Mouse (Mus musculus): ENCODE results near the gene Kif1bp. TPM values are rescaled to one million over a fixed set of nuclear protein-coding genes. Genes with fewer than 3 reads are reported as not detected.

The Kif1bp gene
- polyA plus RNA-seq, 1 experiment, result 28.3 TPM

DNA sequence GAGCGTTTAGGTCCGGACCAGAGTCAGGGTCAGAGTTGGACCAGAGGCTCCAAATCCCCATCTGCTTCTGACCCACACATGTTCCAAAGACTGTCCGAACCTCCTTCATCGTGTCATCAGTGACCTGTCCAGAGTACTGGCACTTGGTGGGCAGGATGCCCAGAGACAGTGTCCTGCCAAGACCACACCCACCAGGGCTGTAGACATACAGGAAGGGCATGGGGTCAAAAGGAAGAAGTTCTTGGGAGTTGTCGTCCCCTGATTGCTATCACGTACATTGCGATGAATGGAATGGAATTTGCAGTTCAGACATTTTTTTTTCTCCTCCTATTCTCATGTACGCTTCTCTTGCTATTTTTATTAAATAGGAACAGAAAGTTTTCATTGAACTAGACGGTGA is 48.1 kb downstream of the Kif1bp start:
- Histone ChIP-seq H3K4me1 (ENCODE audit: control insufficient read depth, insufficient read depth, low read length) (no peaks in the 10 kb centered on the region), H3K9ac (ENCODE audit: low read depth, poor library complexity, severe bottlenecking) (no peak overlapping the region), H3K4me3 (ENCODE audit: low read depth, low read length) (no peak overlapping the region), H3K27me3 (ENCODE audit: control insufficient read depth, insufficient read depth, low read length, poor library complexity, severe bottlenecking) (no peaks in the 10 kb centered on the region), H3K9me3 (replicated peaks; ENCODE audit: control insufficient read depth, insufficient read depth, low read length, poor library complexity, severe bottlenecking) (no peaks in the 10 kb centered on the region), H3K27ac (ENCODE audit: insufficient read depth, low read length) (no peak overlapping the region), H3K36me3 (ENCODE audit: control insufficient read depth, insufficient read depth, low read length, poor library complexity, severe bottlenecking) (no peaks in the 10 kb centered on the region)
- TF ChIP-seq EP300 (IDR thresholded peaks at IDR 0.05; ENCODE audit: insufficient read depth, low read depth, low read length) (no peak), POLR2A (IDR thresholded peaks at IDR 0.05; ENCODE audit: insufficient read depth, low read length) (no peak), CTCF (IDR thresholded peaks at IDR 0.05; ENCODE audit: low read depth, low read length) (no peak)

DNA sequence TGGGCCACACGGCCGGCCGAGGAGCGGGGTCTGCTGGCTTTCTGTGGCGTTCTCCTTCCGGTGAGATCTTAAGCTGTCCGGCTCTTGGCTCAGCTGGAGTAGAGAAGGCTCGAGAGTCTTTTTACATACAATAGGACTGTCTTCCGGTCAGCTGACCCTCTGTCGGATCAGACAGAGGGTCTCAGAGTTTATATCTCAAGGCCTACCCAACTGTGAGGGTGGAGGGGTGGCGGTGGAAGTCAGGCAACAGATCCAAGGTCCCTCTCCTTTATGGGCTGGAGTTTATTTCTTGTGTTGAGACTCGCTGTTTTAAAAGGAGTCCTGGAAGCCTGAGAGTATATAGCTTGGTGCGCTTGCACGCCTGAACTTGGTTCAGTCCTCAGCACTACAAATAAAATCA is 50.9 kb downstream of the Kif1bp start, which contains the start of gene Srgn:
Gene Srgn (minus strand): TSS at position 101 of the 400 bp plus-strand sequence.
- Histone ChIP-seq H3K9ac (ENCODE audit: low read depth, poor library complexity, severe bottlenecking) (no peak within 1 kb of the TSS), H3K27me3 (ENCODE audit: control insufficient read depth, insufficient read depth, low read length, poor library complexity, severe bottlenecking) (no peaks in the 10 kb centered on the region), H3K27ac (ENCODE audit: insufficient read depth, low read length) (no peak within 1 kb of the TSS), H3K4me1 (ENCODE audit: control insufficient read depth, insufficient read depth, low read length) (no peaks in the 10 kb centered on the region), H3K4me3 (ENCODE audit: low read depth, low read length) (no peak within 1 kb of the TSS), H3K9me3 (replicated peaks; ENCODE audit: control insufficient read depth, insufficient read depth, low read length, poor library complexity, severe bottlenecking) (no peaks in the 10 kb centered on the region), H3K36me3 (ENCODE audit: control insufficient read depth, insufficient read depth, low read length, poor library complexity, severe bottlenecking) (no peaks in the 10 kb centered on the region)
- TF ChIP-seq CTCF (IDR thresholded peaks at IDR 0.05; ENCODE audit: low read depth, low read length), result no peak
- TF ChIP-seq EP300 (IDR thresholded peaks at IDR 0.05; ENCODE audit: insufficient read depth, low read depth, low read length), result no peak
- TF ChIP-seq POLR2A (IDR thresholded peaks at IDR 0.05; ENCODE audit: insufficient read depth, low read length), result no peak

DNA sequence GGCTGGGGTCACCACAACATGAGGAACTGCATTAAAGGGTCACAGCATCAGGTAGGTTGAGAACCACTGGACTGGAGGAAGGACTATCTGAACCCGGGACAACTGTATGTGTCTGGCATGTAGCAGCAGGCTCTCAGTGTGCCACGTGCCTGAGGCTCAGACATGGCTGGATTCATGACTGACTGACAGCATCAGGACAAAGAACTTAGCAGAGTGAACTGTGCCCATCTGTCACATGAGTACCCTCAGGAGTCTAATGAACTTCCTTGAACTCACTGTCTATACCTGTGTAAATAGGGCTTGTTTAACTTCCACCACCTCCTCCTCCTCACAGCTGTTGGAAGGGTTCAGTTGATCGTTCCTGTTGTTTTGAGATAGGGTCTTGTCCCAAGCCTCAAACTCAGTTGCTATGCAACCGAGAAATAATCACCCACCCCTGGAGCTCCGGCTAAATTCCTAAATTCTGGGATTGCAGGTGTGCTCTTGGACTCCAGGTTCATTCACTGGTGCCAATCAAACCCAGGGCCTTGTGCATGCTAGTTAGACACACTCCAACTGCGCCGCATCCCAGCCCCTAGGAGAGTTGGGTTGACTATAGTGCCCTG is 55.8 kb downstream of the Kif1bp start:
- no peak overlapping the region for H3K27ac ChIP-seq (ENCODE audit: insufficient read depth, low read length)
- no peaks in the 10 kb centered on the region for H3K9me3 ChIP-seq (replicated peaks; ENCODE audit: control insufficient read depth, insufficient read depth, low read length, poor library complexity, severe bottlenecking)
- no peak overlapping the region for H3K4me3 ChIP-seq (ENCODE audit: low read depth, low read length)
- H3K27me3 ChIP-seq (ENCODE audit: control insufficient read depth, insufficient read depth, low read length, poor library complexity, severe bottlenecking), result no peaks in the 10 kb centered on the region
- H3K36me3 ChIP-seq (ENCODE audit: control insufficient read depth, insufficient read depth, low read length, poor library complexity, severe bottlenecking), result no peaks in the 10 kb centered on the region
- H3K9ac ChIP-seq (ENCODE audit: low read depth, poor library complexity, severe bottlenecking), result no peak overlapping the region
- TF ChIP-seq POLR2A (IDR thresholded peaks at IDR 0.05; ENCODE audit: insufficient read depth, low read length) (no peak), CTCF (IDR thresholded peaks at IDR 0.05; ENCODE audit: low read depth, low read length) (no peak), EP300 (IDR thresholded peaks at IDR 0.05; ENCODE audit: insufficient read depth, low read depth, low read length) (no peak)
- peaks cover 2% of the 10 kb centered on the region for H3K4me1 ChIP-seq (ENCODE audit: control insufficient read depth, insufficient read depth, low read length)

DNA sequence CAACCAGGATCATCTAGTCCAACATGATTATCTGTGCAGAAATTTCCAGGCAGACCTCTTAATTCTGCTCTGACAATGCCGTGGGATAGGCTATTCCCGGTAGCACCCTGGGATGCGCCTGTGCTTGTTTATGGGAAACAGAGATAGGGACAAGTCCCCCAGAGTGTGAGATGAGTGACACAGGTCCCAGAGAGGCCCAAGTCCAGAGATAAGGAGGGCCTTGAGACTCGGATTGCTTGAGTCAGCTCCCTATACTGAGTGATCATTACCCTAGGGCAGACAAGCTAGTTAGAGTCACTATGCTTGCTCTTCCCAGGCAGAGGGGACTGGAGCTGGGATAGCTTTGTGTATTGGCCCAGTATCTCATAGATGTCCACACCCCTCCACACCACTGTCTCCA is 56.5 kb downstream of the Kif1bp start:
- no peak overlapping the region for H3K4me3 ChIP-seq (ENCODE audit: low read depth, low read length)
- no peaks in the 10 kb centered on the region for H3K27me3 ChIP-seq (ENCODE audit: control insufficient read depth, insufficient read depth, low read length, poor library complexity, severe bottlenecking)
- H3K36me3 ChIP-seq (ENCODE audit: control insufficient read depth, insufficient read depth, low read length, poor library complexity, severe bottlenecking), result no peaks in the 10 kb centered on the region
- no peaks in the 10 kb centered on the region for H3K9me3 ChIP-seq (replicated peaks; ENCODE audit: control insufficient read depth, insufficient read depth, low read length, poor library complexity, severe bottlenecking)
- H3K4me1 ChIP-seq (ENCODE audit: control insufficient read depth, insufficient read depth, low read length), result peaks cover 4% of the 10 kb centered on the region
- no peak for TF ChIP-seq POLR2A (IDR thresholded peaks at IDR 0.05; ENCODE audit: insufficient read depth, low read length)
- no peak for TF ChIP-seq CTCF (IDR thresholded peaks at IDR 0.05; ENCODE audit: low read depth, low read length)
- no peak for TF ChIP-seq EP300 (IDR thresholded peaks at IDR 0.05; ENCODE audit: insufficient read depth, low read depth, low read length)
- no peak overlapping the region for H3K27ac ChIP-seq (ENCODE audit: insufficient read depth, low read length)
- H3K9ac ChIP-seq (ENCODE audit: low read depth, poor library complexity, severe bottlenecking), result no peak overlapping the region

DNA sequence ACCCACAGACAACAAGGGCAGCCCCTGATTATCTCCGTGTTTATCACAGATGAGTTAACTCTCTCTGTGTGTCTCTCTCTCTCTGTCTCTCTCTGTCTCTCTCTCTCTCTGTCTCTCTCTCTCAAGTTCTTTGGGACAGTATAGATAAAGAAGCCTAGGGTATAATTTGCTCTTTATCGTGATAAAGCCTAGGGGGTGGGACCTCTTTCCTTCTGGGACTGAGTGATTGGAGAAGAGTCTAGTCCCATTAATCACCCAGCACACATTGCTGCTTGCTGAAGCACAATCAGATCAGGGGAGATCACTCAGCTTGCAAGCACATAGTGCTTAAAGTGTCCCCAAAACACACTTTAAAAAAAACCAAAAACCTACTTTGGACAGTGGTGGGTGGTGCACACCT is 57.3 kb downstream of the Kif1bp start:
- H3K27ac ChIP-seq (ENCODE audit: insufficient read depth, low read length), result no peak overlapping the region
- H3K4me3 ChIP-seq (ENCODE audit: low read depth, low read length), result no peak overlapping the region
- no peaks in the 10 kb centered on the region for H3K27me3 ChIP-seq (ENCODE audit: control insufficient read depth, insufficient read depth, low read length, poor library complexity, severe bottlenecking)
- no peak for TF ChIP-seq CTCF (IDR thresholded peaks at IDR 0.05; ENCODE audit: low read depth, low read length)
- TF ChIP-seq EP300 (IDR thresholded peaks at IDR 0.05; ENCODE audit: insufficient read depth, low read depth, low read length), result no peak
- TF ChIP-seq POLR2A (IDR thresholded peaks at IDR 0.05; ENCODE audit: insufficient read depth, low read length), result no peak
- no peaks in the 10 kb centered on the region for H3K36me3 ChIP-seq (ENCODE audit: control insufficient read depth, insufficient read depth, low read length, poor library complexity, severe bottlenecking)
- peaks cover 4% of the 10 kb centered on the region for H3K4me1 ChIP-seq (ENCODE audit: control insufficient read depth, insufficient read depth, low read length)
- H3K9me3 ChIP-seq (replicated peaks; ENCODE audit: control insufficient read depth, insufficient read depth, low read length, poor library complexity, severe bottlenecking), result no peaks in the 10 kb centered on the region
- no peak overlapping the region for H3K9ac ChIP-seq (ENCODE audit: low read depth, poor library complexity, severe bottlenecking)

DNA sequence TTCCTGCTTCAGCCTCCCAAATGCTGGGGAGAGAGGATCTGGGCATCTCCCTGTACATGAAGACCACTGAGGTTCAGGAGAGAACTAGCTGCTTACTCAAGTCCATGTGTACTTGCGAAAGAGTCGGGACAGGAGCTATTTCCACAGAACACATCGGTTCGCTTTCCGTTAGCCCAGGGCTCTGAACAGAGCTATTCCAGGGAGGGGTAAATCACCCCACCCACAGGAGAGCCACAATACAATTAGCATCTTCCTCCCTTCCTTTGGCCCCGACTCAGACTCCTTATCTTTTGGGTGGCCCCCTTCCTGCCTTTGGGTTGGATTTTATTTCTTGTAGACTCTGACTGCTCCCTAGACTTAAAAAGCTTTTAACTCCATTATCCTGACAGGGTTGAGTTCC is 60.7 kb downstream of the Kif1bp start:
- TF ChIP-seq EP300 (IDR thresholded peaks at IDR 0.05; ENCODE audit: insufficient read depth, low read depth, low read length) (no peak), POLR2A (IDR thresholded peaks at IDR 0.05; ENCODE audit: insufficient read depth, low read length) (no peak), CTCF (IDR thresholded peaks at IDR 0.05; ENCODE audit: low read depth, low read length) (no peak)
- Histone ChIP-seq H3K9ac (ENCODE audit: low read depth, poor library complexity, severe bottlenecking) (no peak overlapping the region), H3K27me3 (ENCODE audit: control insufficient read depth, insufficient read depth, low read length, poor library complexity, severe bottlenecking) (no peaks in the 10 kb centered on the region), H3K36me3 (ENCODE audit: control insufficient read depth, insufficient read depth, low read length, poor library complexity, severe bottlenecking) (no peaks in the 10 kb centered on the region), H3K9me3 (replicated peaks; ENCODE audit: control insufficient read depth, insufficient read depth, low read length, poor library complexity, severe bottlenecking) (no peaks in the 10 kb centered on the region), H3K4me1 (ENCODE audit: control insufficient read depth, insufficient read depth, low read length) (peaks cover 8% of the 10 kb centered on the region), H3K27ac (ENCODE audit: insufficient read depth, low read length) (no peak overlapping the region), H3K4me3 (ENCODE audit: low read depth, low read length) (no peak overlapping the region)
